Mouse (Mus musculus) midbrain, embryonic 14.5 days (tissue): ENCODE results near the gene Zscan2. TPM values are rescaled to one million over a fixed set of nuclear protein-coding genes. Genes with fewer than 3 reads are reported as not detected.

ENCODE experiments used
- ATAC-seq: fragments of 200-750 bp; cut with Nextera tagmentation; 2 replicates; pipeline ENCODE4 v1.8.0; 2017; ENCODE audit warnings: moderate number of reproducible peaks, moderate library complexity; ENCODE audit not compliant: low FRiP score, low TSS enrichment
- DNase-seq: peaks from one replicate; pipeline ENCODE4 v3.0.0-alpha.2; 2015
- H3K27ac ChIP-seq: fragments of 300-500 bp; sonication (generic); replicated peaks from 2 replicates; pipeline ENCODE4 v1.5.1; 2014; ENCODE audit warnings: mild to moderate bottlenecking, low read depth, low read length, moderate library complexity
- H3K27me3 ChIP-seq: fragments of 300-500 bp; sonication (generic); 2 replicates; pipeline ENCODE4 v1.6.1; 2014; ENCODE audit warnings: low read length, control low read depth, mixed read lengths; ENCODE audit not compliant: control insufficient read depth, insufficient read depth
- H3K36me3 ChIP-seq: fragments of 300-500 bp; sonication (generic); 2 replicates; pipeline ENCODE4 v1.6.1; 2014; ENCODE audit warnings: low read length, control low read depth; ENCODE audit not compliant: control insufficient read depth, insufficient read depth
- H3K4me1 ChIP-seq: fragments of 300-500 bp; sonication (generic); 2 replicates; pipeline ENCODE4 v1.6.1; 2014; ENCODE audit warnings: mild to moderate bottlenecking, antibody characterized with exemption, low read length, control low read depth; ENCODE audit not compliant: control insufficient read depth, insufficient read depth
- H3K4me2 ChIP-seq: fragments of 300-500 bp; sonication (generic); 2 replicates; pipeline ENCODE4 v1.6.1; 2014; ENCODE audit warnings: mild to moderate bottlenecking, low read length, moderate library complexity
- H3K4me3 ChIP-seq: fragments of 300-500 bp; sonication (generic); replicated peaks from 2 replicates; pipeline ENCODE4 v1.5.1; 2014; ENCODE audit warnings: low read depth, low read length
- H3K9ac ChIP-seq: fragments of 300-500 bp; sonication (generic); replicated peaks from 2 replicates; pipeline ENCODE4 v1.6.1; 2014; ENCODE audit warnings: mild to moderate bottlenecking, low read length, moderate library complexity
- H3K9me3 ChIP-seq: fragments of 300-500 bp; sonication (generic); 2 replicates; pipeline ENCODE4 v1.6.1; 2016; ENCODE audit warnings: low read length, control low read depth, mixed read lengths; ENCODE audit not compliant: control insufficient read depth
- WGBS: fragments of 180-500 bp; shearing (Covaris S2); extraction: QIAGEN DNeasy Blood & Tissue Kit; methylation state at CpG from one replicate; pipeline ENCODE4 v1.1.7; 2014; 5-methylcytosine and 5-hydroxymethylcytosine counted together
- polyA plus RNA-seq: library from polyadenylated mRNA; unstranded; fragments of >200 nt; fragmentation: Nextera tagmentation; extraction: Ambion mirVana; gene quantifications from 2 replicates; pipeline ENCODE4 v1.2.1, GENCODE M21; 2014

The Zscan2 gene
- polyA plus RNA-seq, 1 experiment from 2014 or later, result 7.1 TPM

DNA sequence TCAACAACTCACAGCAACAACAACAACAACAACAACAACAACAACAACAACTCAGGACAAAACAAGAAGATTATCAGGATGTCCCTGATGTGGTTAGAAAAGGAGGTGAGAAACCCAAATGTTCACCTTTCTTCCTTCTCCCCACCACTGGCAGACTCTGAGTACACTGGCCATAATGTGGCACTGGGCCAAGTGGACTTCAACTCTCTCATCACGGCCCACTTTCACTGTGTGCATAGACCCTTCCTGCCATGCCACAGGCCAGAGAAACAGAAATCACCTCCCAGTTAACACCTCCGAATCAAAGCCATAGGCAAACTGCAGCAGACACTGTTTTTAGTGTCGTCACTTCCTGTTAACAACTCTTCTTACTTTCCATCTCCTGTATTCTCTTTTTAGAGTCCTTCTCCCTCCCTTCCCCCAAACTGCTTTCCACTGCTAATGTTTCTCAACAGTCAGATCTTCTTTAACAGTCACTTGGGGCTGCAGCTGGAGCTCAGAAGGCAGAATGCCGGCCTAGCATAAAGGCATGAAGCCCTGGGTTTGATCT is 57.3 kb downstream of the Zscan2 start:
- WGBS, result 93% methylated on average over 4 of the region's 4 CpGs
- Histone ChIP-seq H3K27me3 (no peaks in the 10 kb centered on the region), H3K36me3 (peaks cover 83% of the 10 kb centered on the region), H3K9ac (no peak overlapping the region), H3K27ac (no peak overlapping the region), H3K4me1 (no peaks in the 10 kb centered on the region), H3K4me3 (no peak overlapping the region), H3K9me3 (no peaks in the 10 kb centered on the region), H3K4me2 (no peak overlapping the region)
- DNase-seq, result no peak
- ATAC-seq, result no peak

DNA sequence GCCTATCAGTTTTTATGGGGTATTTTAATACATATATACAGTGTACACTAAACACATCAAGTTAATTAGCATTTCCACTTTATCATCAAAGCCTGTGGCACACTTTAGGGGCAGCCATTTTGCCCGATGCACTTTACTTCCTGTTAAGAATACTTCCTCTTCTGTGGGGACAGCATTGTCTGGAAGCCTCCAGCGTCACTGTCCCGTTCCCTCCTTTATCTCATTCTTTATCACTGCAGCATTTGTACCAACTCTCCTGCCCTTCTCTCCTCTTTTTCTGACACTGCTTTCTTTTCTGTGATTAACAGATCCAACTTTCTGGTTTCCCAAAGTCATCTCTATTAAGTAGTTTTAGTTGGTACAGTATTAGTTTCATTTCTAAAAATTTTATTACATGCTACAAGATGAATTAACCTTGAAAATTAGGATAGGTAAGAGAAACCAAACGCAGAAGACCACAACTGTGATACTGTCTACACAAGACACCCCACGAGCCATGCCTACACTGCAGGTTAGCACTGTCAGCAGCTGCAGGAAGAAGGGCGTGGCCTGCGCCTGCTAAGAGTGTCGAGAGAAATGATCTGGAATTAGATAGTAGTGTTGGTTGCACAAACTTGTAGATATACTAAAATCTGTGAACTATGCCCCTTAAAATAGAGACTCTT is 58.4 kb downstream of the Zscan2 start:
- H3K27ac ChIP-seq, result no peak overlapping the region
- DNase-seq (no peak), ATAC-seq (no peak)
- no peak overlapping the region for H3K4me2 ChIP-seq
- H3K36me3 ChIP-seq, result peaks cover 79% of the 10 kb centered on the region
- H3K4me1 ChIP-seq, result no peaks in the 10 kb centered on the region
- H3K4me3 ChIP-seq, result no peak overlapping the region
- no peaks in the 10 kb centered on the region for H3K9me3 ChIP-seq
- H3K27me3 ChIP-seq, result no peaks in the 10 kb centered on the region
- no peak overlapping the region for H3K9ac ChIP-seq
- 89% methylated on average over 8 of the region's 8 CpGs for WGBS

DNA sequence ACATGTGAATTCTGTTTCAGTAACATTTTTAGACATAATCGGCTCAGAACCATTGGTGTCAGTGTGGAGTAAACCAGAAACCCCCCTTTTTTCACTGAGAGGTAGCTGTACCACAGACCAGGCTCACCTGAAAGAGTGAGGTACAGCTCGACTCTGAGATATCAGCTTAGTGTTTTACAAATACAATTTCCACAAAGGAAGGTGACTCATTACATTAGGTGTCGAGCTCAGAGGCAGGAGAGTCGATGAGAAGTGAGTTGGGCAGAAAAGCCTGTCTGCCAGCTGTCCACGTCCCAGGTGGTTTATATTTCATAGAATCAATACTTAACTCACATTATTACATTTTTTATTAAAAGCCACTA is 58.9 kb downstream of the Zscan2 start:
- DNase-seq (no peak), ATAC-seq (no peak)
- Histone ChIP-seq H3K4me3 (no peak overlapping the region), H3K27me3 (no peaks in the 10 kb centered on the region), H3K4me1 (no peaks in the 10 kb centered on the region), H3K9me3 (no peaks in the 10 kb centered on the region), H3K27ac (no peak overlapping the region), H3K36me3 (peaks cover 77% of the 10 kb centered on the region), H3K9ac (no peak overlapping the region), H3K4me2 (no peak overlapping the region)
- 88% methylated on average over 5 of the region's 5 CpGs for WGBS

DNA sequence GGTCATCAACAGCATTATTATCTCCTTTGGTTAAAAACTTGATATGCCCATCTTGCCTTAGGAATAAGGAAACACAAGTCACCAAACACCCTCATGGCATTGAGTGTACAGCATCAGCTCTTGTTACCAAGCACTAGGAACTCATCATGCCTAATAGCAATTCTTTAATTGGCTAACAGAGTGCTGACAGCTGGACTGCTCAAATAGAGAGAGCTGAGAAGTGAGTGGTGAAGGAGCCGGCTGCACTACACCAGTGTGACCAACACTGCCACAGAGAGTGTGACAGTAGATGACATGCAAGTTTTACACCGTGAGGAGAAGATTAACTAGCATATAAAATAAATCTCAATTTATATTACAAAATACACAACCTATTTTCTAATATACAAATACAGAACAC is 62.4 kb downstream of the Zscan2 start:
- no peak overlapping the region for H3K4me2 ChIP-seq
- no peak for ATAC-seq
- 96% methylated on average over 2 of the region's 2 CpGs for WGBS
- H3K4me3 ChIP-seq, result no peak overlapping the region
- no peaks in the 10 kb centered on the region for H3K27me3 ChIP-seq
- H3K36me3 ChIP-seq, result peaks cover 67% of the 10 kb centered on the region
- DNase-seq, result no peak
- H3K9ac ChIP-seq, result no peak overlapping the region
- H3K4me1 ChIP-seq, result no peaks in the 10 kb centered on the region
- no peak overlapping the region for H3K27ac ChIP-seq
- no peaks in the 10 kb centered on the region for H3K9me3 ChIP-seq

Other genes starting within 250 kb of the Zscan2 start
- gene Crtc3, start 172.0 kb upstream of the Zscan2 start, polyA plus RNA-seq, result 11.7 and 14.0 TPM in 2 replicates
- 14.0 and 22.3 TPM in 2 replicates for gene Iqgap1, start 34.9 kb upstream of the Zscan2 start, polyA plus RNA-seq
- 32.8 and 36.1 TPM in 2 replicates for gene Wdr73, start 40.3 kb downstream of the Zscan2 start, polyA plus RNA-seq
- gene Nmb, start 44.2 kb downstream of the Zscan2 start, polyA plus RNA-seq, result 8.5 and 9.0 TPM in 2 replicates
- 140 and 147 TPM in 2 replicates for gene Sec11a, start 86.9 kb downstream of the Zscan2 start, polyA plus RNA-seq
- 8.5 and 10.2 TPM in 2 replicates for gene Zfp592, start 132.8 kb downstream of the Zscan2 start, polyA plus RNA-seq
- 0.07 and 0.12 TPM in 2 replicates for gene Alpk3, start 196.7 kb downstream of the Zscan2 start, polyA plus RNA-seq